Mouse (Mus musculus) right cerebral cortex, postnatal 25 days (tissue): ENCODE measurements around the gene Elovl7.
A peak's percentile ranks its signal among the peaks of the same experiment; 100 is the strongest.

Experiments
- DNase-seq: peaks from one replicate; pipeline ENCODE4 v3.0.0; 2022

Elovl7 gene

DNA sequence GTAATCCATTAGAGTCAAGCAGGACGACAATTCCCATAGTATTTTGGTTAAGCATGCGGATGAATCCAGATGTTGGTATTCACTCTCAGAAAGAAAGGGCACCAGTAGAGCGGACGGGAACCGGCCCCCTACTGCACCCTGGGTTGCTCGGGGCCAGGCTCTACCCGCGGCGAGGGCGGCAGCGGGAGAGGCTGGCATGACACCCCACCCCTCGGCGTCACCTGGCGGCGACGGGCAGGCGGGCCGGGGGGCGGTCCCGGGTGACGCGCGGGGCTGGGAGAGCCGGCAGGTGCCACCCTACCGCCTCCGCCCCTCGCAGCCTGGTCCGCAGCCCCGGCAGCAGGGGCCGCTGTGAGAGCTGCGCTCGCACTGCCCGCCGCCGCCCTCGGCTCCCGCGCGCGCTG, at the start of gene Elovl7:
Elovl7 (plus strand) TSS at position 324 of the 404 bp plus-strand sequence.
- peak; percentile 84 for DNase-seq

DNA sequence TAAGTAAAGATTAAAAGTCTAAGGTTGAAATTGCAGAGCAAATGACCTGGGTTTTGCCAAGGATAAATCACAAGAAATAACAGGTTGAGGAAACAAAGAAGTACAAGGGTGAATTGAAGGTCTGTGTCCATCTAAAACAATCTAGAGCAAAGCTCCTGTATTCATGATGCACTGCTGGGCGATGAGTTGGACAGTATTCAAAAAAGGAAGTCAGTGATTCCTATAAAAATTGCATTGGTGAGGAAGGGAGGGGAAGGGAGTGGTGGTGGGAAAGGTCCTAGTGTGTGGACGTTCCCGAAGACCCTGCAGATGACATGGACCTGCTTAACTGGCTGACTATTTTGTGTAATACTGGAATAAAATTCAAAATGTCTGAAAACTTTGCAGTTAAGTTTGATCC, 49.6 kb upstream of the Elovl7 start:
- DNase-seq = no peak

DNA sequence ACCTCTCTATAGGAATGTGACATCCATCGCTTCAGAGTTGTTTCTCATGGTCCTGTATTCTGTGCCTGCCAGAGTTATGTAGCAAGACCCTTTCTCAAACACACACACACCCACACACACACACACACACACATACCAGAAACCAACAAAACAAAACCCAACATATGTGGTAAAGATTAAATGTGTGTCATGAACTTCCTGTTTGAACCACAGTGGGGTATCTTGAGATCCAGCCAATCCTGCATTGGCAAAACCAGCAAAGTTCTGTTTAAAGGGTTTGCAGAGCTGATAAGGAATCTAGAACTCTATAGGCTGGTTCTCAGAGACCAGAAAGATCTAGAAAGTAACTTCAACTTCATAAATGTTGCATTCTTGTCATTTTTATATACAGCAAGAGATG, 44.2 kb upstream of the Elovl7 start:
- DNase-seq = no peak

DNA sequence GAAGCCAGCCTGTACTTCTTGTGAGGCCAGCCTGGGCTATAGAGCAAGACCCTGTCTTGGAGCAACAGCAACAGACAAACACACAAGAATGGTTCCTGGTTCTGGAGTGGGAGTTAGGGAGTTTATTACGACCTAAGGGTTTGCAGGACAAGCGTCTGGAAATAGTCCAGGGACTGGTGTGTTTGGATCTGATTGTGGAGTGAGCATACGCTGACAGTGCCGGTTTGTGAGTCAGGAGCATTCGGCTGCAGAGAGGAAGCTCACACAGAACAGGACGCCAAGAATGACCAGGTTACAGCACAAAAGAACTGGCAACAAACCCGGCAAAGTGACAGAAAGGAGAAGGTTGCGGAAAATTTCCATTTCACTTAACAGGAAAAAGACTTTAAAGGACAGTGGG, 43.7 kb upstream of the Elovl7 start:
- DNase-seq = no peak

DNA sequence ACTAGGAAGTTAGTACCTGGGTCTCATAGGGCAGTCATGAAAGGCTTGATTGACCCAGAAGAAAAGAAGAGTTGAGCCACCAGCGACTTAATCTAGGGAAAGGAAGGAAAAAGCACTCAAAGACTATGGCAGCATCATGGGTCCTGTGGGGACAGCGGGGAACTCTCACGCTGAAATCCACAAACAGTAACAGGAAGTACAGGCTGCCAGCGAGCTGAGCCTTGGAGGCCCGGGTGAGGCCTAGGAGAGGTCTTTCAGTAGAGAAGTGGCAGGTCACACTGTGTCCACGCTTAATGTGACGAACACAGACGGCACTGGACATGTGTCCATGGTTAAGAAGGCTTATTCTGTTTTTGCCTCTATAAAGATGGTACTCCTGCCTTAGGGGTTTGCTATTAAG, 34.6 kb upstream of the Elovl7 start:
- no peak for DNase-seq

DNA sequence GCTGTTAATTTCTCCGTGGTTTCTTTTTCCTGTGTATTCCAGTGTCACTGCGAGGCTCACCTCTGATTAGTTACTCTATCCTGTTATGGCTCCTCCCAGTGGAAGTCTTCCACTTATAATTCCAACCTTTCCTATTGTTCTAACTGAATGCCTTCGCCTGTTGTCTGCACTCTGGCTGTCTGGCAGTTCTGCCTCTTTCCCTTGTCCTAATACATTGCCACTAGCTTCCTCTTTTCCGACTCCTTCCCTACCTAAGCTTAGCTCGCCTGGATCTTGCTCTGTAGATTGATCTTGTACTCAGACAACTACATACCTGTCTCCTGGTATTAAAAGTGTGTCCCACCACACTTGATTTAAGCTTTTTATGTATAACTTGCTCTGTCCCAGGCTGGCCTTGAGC, 33.4 kb upstream of the Elovl7 start:
- DNase-seq = no peak

DNA sequence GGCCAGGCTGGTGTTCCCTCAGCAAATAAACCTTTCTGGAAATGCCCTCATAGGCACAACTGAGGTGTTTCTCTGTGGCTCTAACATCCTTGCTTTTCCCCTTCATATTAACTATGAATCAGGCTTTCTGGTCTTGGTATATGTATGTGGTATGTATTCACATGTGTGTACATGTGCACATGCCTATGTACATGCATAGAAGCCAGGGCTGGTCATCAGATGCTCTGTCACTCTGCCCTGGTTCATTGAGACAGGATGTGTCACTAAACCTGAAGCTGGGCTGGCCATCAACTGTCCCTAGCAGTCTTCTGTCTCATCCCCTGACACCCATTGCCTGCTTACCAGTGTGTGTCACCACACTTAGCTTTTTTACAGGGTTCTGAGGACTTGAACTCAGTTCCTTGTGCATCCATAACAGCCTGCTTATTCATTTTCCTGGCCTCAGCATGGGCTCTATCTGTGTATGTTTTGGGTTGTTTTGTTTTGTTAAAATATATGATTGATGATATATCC, 29.4 kb upstream of the Elovl7 start:
- DNase-seq = no peak

DNA sequence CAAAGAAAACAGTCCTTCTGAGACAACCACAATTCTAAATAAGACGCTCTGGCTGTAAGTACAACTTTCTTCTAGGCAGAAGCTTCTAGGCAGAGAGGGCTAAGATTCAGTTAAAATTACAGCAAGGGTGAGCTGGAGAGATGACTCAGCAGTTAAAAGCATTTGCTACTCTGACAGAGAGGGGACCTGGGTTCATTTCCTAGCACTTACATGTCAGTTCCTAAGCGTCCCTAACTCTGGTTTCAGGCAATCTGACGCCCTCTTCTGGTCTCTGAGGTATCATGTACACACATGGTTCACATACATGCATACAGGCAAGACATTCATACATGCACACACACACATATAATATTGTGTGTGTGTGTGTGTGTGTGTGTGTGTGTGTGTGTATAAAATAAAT, 28.7 kb upstream of the Elovl7 start:
- no peak for DNase-seq

DNA sequence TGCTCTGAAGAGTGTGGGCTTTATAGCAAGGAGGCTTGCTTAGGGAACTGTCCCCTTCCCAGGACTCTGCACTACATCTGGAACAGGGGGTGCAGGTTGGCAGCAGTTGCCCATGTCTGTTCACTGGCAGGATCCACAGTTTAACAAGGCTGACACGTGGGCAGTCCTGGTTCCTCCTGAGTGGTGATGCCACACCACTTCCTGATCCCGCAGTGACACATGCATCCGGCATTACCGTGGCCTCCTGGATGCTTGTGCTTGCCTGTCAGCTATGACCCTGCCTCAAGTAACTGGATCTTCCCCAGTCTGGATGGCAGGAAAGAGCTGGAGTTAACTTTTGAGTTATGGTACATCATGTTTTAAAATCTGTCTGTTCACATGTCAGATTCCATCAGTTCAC, 26.2 kb upstream of the Elovl7 start:
- no peak for DNase-seq

DNA sequence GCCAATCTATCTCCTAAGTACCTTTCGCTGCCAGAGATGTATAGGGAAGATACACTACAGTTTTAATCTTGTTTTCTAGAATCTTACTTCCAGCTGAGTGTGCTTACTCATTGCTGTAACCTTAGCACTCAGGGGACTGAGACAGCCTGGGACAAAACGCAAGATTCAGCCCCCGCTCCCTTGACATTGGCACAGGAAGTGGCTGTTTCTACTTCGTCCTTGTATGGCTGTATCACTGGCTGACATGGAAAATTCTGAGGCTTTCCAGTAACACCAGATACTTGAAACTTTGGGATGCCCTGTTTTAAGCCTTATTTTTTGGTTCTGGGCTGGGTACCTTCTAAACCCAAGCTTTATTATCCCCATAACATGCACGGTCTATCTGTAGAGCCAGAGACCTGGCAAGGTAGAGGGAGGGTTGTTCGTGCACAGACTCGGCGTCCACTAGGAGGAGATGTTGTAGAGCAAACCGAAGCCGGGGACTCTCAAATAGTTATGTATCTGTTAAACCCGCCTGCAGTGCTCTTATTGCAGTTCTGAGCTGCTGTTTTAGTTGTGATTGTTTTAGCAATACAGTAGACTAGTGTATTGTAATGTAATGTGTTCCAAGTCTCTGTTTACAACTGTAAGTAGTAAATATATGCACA, 23.0 kb upstream of the Elovl7 start:
- peak; percentile 52 for DNase-seq

DNA sequence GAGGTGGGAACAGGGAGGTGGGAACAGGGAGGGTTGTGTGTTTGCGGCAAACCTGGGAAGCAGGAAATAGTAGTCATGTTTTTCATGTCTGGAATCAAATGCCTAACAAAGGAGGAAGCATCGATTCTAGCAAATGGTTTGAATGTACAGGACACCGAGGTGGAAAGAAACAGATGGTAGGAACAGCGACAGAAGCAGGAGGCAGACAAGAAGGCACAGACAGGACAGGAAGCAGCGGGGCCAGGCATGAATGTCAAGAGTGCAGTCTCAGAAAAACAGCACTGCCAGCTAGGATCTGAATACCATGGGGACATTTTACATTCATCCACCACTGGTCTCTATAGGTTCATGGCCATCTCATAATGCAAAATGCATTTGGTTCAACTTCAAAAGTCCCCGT, 18.7 kb upstream of the Elovl7 start:
- no peak for DNase-seq

DNA sequence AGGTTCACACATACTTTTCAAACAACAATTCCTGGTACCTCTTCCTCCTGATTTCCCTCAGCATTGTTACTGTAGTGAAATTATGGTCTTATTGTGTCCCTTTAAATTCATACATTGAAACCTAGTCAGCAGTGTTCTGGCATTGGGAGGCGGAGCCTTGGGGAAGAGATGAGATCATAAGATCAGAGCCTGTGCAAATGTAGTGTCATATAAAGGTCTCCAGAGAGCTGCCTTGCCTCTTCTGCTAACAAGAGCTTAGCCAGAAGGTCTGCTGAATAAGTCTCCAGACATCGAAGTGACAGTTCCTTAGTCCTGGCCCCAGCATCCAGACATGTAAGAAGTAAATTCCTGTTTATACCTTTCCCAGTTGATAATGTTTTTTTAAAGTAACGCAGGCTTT, 9.3 kb upstream of the Elovl7 start:
- no peak for DNase-seq

DNA sequence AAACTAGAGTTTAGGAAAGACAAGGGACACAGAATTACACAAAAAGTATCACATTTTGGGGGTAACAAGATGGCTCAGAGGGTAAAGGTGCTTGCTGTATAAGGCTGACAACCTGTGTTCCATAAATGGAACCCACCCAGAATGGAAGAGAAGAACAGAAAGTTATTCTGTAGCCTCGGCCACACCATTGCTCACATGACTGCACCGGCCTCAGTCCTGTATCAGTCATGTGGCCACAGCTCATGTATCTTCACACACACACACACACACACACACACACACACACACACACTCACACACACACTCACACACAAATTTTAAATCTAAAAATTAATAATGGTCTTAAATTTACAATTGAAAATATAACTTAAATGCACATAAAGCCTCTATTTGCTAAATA, 6.8 kb upstream of the Elovl7 start:
- DNase-seq = no peak

DNA sequence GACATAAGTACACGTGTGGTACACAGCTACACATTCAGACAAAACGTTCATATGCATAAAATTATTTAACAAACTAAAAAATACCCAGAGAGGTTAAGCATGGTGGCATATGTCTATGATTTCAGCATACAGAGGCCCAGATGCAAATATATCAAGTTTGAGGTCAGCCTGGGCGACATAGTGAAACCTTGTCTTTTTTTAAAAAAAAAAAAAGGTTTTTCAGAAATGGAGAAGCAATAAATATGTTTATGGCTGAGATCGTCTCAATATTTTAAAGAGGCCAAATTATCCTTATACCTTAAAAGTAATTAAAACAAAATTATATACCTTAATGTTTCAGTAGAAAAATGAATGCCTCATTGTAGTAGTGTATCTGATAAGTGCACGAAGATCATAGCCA, 6.1 kb upstream of the Elovl7 start:
- DNase-seq = no peak

DNA sequence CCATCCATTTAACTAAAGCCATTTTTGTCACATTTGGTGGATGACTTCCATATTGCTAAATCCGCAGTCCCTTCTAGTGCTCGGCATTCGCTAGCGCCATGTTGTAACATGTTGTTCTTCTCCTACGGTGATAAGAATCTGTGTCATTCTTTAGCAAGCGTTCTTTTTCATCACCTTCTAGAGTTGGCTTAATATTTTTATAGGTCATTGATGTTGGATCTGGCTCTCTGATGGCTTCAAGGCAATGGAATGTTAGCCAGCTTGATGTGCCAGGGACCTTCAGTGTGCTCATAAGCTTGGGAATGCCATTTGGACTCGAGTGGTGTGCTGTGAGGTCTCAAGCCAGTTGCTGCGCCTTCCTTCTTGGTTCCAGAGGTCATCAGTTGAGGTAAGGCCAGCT, 3.2 kb upstream of the Elovl7 start:
- DNase-seq = no peak

DNA sequence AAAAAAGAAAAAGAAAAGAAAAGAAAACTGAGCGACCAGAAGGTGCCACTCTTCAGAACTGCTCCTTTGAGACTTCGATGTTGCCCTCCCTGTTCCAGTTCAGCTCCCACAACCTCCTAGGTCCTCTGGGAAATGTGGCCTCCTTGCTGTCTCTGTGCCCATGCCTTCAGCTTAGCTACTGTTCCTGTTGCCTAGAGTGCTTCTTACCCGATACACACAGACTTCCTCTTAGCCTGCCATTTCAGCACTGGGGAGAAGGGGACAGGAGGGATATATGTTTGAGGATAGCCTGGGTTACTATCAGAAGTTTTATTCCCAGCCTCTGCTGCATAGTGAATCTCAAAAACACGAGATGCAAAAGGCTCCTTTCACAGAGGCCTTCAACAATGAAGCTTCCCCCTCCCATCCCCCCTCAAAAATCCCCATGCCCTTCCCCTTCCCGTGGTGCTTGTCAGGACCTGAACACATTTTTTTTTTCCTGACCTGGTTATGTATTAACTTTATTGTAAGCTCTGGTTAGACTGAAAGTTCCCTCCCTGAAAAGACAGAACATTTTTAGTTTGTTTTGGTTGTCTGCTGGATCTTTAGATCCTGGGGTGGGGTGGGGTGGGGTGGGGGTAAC, 1.7 kb upstream of the Elovl7 start:
- no peak for DNase-seq

DNA sequence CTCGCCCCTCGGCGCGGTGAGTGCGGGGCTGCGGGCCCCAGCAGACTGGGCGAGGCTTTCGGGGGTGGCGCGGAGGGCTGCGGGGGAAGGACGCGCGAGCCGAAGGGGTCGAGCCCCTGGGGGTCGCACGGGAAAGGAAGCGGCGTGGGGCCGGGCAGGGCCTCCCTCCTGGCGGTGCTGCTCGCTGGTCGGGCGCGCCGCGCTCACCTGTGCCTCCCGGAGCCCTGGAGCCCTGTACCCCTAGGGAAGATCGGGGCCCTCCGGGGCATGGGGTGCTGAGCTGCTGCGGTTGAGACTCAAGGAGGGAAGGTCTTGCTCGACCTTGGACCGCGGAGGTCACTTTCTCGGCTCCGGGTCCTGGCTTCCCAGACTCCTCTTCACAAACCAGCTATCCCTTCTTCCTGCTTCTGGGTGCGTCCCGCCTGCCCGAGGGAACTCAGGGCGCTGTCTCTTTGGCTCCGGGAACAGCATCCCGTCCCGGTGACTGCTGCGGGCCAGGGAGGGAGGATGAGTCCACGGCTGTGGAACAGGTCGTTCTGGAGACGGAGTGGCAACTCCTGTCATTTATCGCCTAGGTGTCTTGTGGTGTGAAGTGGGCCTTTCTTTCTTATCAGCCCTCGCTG, 392 bp downstream of the Elovl7 start:
- peak; percentile 36 for DNase-seq

DNA sequence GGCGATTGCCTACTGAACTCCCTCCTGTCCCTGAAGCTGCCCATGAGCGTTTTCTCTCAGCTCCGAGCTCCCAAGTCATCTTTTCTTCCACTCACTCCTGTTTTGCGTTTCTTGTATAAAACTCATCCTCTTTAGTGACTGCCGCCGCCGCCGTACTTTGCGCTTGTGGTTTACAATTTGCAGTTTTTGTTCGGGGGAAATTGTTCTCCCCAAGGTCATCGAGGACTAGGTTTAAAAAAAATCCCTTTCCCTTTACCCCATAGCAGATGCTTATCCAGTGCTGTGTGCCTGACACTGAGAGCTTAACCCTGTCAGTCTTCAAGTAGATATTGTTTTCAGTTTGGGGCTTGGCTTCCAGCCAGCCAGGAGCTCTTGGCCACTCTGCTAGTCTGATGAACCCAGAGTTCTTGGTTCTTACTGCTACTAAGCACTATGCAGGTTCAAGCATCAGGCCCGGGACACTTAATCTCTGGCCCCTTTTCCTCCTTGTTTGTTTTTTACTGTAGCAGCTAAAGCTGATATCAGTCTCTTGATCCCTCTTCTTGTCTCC, 1.1 kb downstream of the Elovl7 start:
- no peak for DNase-seq

DNA sequence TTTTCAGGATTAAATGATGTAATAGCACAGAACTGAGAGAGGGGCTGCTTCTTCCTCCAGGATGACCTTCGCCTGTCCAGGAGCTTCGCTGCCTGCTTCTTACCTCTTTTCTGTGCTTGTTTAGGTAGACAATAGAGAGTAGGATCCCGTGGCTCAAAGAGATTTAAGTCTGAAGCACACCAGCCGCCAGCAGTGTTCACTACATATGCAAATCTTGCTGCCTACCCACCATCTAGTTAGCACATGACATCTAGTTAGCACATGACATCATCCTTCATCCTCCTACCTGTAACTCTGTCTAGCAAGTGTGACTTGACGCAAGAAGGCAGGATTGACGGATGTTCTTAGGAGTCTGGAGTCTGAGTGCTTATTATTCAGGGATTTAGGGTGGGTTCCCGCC, 5.6 kb downstream of the Elovl7 start:
- no peak for DNase-seq

DNA sequence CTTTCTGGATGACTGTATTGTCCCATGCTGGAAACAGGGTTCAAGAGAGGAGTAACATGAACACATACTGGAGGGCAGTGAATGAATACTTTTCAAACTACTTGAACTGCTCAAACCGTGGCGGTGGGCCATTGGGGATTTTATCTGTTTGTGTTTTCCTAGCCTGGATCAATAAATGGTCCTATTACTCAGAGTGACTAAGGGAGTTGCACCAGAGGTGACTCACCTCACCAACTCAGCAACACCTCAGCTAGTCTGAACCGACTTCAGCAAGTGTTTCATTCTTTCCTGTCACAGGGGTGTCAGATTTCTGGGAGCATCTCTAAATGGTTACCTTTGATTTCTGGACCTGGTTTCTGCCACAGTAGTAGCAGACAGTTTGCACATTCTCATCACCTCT, 15.0 kb downstream of the Elovl7 start:
- no peak for DNase-seq

DNA sequence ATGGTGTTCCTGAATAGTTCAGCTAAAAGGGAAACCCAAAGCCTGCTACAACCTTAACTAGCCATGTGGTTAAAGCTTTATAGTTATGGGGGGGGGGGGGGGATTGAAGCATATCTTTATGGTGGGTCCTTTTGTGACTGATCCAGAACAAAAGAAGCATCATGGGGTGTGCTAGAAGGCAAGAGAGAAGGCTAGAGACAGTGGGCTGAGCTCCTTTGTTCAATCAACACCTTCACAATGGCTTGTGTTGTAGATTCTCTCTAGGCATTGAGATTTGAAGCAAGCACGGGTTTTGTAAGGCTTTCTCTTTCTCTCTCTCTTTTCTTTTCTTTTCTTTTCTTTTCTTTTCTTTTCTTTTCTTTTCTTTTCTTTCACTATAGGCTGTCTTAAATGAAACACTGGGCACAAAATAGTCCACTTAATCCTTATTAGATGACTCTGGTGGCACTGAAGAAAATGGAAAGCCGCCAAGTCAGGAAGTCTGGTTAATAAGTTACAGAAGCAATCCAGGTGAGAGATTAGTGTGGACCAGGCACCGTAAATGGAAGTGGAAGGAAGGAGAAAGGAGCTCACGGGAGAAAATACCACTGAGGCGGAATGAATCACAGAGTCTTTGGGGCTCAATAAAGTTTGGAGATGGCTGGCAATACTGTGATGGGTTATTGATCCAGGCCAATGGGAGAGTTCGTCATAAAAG, 15.6 kb downstream of the Elovl7 start:
- DNase-seq = no peak

DNA sequence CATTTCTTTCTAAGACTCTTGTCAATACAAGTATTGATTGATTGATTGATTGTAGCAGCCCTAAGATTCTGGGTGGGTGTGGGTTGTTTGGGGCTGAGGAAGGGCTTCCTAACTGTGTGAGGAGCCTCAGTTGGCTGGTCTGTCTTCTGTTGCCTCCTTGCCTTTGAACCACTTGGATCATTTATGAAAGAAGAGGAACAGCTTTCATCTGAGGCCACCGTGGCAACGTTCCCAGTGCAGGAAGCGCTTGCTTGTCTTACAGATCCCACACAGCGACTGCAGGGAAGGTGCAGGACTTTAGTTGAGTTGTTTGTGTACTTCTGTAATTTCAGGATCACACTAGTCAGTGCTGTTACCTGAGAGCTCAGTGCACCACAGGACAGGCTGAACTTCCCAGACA, 25.8 kb downstream of the Elovl7 start:
- DNase-seq = no peak

DNA sequence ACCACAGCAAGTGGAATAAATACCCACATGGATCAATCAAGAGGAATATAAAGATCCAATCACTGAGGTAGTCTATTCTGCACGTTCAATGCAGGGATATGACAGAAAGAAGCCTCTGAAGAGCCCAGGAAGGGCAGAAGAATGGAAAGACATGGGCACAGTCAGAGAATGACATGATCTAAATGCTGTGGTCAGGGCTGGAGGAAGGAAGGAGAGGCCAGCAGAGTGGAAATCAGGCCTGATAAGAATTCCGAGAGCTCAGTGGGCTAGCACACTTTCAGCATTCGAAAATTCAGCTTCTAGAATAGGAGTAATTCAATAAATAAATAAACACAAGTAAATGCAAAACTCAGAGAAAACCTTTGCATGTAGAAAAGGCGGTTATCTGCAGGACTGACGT, 27.5 kb downstream of the Elovl7 start:
- DNase-seq = no peak
